Mouse (Mus musculus) olfactory bulb, adult 2 months (tissue): ENCODE measurements around the gene Nphp3. TPM values are rescaled to one million over a fixed set of nuclear protein-coding genes. Genes with fewer than 3 reads are reported as not detected.
A peak's percentile ranks its signal among the peaks of the same experiment; 100 is the strongest.

Experiments used
- H3K27ac ChIP-seq: fragments of 200-500 bp; 2 replicates; pipeline ENCODE4 v1.5.1; 2012; ENCODE audit warnings: low read depth, low read length; ENCODE audit not compliant: insufficient read depth
- H3K4me1 ChIP-seq: fragments of 200-500 bp; 2 replicates; pipeline ENCODE4 v1.6.1; 2012; ENCODE audit warnings: low read length; ENCODE audit not compliant: control insufficient read depth, insufficient read depth
- H3K4me3 ChIP-seq: fragments of 200-500 bp; 2 replicates; pipeline ENCODE4 v1.5.1; 2012; ENCODE audit warnings: mild to moderate bottlenecking, low read depth, low read length, moderate library complexity; ENCODE audit not compliant: insufficient read depth
- CTCF ChIP-seq: fragments of 200-500 bp; IDR thresholded peaks from 2 replicates; pipeline ENCODE4 v1.5.1; 2012; ENCODE audit warnings: low read depth, mild to moderate bottlenecking, low read length, moderate library complexity; ENCODE audit not compliant: insufficient read depth
- POLR2A ChIP-seq: fragments of 200-500 bp; IDR thresholded peaks from 2 replicates; pipeline ENCODE4 v1.6.1; 2012; ENCODE audit warnings: mild to moderate bottlenecking, low read depth, low read length, moderate library complexity; ENCODE audit not compliant: insufficient read depth
- WGBS: fragments of 180-500 bp; shearing (Covaris S2); methylation state at CpG from one replicate; pipeline ENCODE4 v1.1.7; 2018; 5-methylcytosine and 5-hydroxymethylcytosine counted together
- polyA plus RNA-seq: library from polyadenylated mRNA; stranded (reverse); fragments of >200 nt; gene quantifications from 2 replicates; pipeline ENCODE4 v1.2.4, GENCODE M21; 2012; ENCODE audit warnings: low replicate concordance; ENCODE audit not compliant: missing spikeins, insufficient read depth, insufficient read length

Nphp3 gene
- not detected in 2 replicates for polyA plus RNA-seq

DNA sequence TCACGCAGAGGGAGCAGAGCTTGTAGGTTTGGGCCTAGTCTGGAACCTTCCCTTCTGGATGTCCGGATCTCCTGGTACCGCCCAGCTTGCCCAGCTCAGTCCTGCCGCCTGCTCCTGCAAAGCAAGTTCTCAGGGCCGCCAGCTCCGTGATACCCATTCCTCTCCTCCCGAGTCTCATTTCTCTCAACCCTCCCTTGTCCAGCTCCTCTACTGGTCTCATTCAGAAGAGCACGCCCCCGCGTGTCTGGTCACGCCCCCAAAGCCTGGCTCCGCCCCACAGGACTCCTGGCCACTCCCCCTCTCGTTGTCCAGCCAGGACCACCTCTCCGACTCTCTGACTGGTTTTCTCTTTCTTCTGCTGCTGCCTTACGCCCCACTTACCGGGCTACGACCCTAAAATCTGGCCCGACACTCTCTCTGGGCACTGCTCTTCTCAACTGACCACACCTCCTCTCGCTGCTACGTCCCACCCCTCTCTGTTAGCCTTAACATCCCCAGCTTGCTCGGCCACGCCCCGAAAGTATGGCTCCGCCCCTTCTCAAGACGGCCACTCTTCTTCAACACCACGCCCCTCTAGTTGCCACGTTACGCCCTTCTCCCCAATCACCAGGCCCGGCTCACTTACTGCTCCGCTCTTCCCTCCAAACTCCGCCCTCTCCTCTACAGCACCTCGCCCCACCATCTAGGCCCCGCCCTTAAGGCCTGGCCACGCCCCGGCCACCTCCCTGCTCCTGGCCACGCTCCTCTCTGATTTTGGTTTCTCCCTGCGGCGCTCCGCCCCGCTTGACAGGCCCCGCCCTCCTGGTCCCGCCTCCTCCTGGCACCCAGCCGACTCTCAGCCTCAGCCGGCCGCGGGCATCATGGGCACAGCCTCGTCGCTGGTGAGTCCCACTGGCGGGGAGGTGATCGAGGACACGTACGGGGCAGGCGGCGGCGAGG, at the start of gene Nphp3:
TSS of gene Nphp3 (plus strand) at position 624 of the 939 bp plus-strand sequence.
- TF ChIP-seq CTCF (no peak), POLR2A (peak; percentile 30; the same call in 1 of the 2 replicates)
- WGBS = 1% methylated on average over 55 of the region's 55 CpGs
- 0 out of 2 replicates have a peak, but pooled peaks cover 6% of the 10 kb centered on the region for H3K4me1 ChIP-seq
- peak within 1 kb of the TSS; percentile 35; the same call in 1 of the 2 replicates for H3K27ac ChIP-seq
- peak within 1 kb of the TSS; percentile 71 for H3K4me3 ChIP-seq

DNA sequence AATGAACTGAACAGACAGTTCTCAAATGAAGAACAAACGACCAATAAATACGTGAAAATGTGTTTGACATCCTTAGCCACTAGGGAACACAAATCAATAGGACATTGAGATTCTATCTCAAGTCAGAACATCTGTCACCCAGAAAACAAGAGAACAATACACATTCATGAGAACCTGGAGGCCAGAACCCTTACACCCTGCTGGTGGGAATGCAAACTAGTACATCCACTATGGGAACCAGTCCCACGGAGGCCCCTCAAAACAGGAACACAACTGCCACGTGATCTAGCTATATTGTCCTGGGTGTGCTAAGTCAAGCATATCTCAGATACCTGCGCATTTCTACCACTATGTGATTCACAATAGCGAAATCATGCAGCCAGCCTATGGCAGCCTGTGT, 43.6 kb upstream of the Nphp3 start:
- TF ChIP-seq POLR2A (no peak), CTCF (no peak)
- Histone ChIP-seq H3K4me3 (no peak overlapping the region), H3K4me1 (no peaks in the 10 kb centered on the region), H3K27ac (no peak overlapping the region)
- 80% methylated on average over 6 of the region's 6 CpGs for WGBS

DNA sequence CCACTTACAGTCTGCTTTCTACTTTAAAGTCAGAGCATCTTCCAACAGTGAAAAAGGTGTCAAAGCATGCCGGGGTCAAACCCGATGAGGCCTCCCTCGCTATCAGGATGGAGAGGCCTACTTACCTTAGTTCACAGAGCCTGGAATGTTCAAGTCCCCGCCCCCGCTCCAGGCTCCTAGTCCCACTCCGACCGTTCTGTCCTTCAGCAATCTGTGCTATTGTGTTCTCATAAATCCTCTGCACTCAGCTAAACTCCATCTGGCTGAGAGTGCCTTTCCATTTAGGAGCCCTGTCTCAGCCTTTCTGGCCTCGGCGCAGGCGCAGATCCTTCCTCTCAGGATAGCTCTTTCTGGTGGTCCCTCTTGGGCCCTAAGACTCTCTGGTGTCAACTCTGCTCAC, 42.4 kb upstream of the Nphp3 start:
- H3K4me3 ChIP-seq = no peak overlapping the region
- no peak overlapping the region for H3K27ac ChIP-seq
- TF ChIP-seq POLR2A (no peak), CTCF (no peak)
- 82% methylated on average over 10 of the region's 10 CpGs for WGBS
- no peaks in the 10 kb centered on the region for H3K4me1 ChIP-seq

DNA sequence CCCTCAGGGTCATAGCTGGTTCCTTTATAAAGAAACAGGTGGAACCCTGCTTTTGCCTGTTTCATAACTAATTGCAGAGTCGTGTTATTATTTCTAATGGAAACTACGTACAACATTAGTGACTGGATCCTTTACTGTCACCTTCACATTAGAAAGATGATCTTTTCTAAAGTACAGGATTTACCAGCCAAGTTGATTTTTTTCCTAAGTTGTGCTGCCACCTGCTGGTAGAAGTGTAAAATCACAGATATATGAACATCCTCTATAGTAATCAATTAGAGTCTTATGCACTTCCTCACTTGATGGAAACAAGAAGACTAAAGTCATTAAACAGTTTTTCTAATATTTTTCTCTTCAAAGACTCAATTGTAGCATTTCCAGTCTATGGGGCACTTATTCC, 5.8 kb upstream of the Nphp3 start:
- no peak overlapping the region for H3K27ac ChIP-seq
- H3K4me1 ChIP-seq = no peaks in the 10 kb centered on the region
- TF ChIP-seq POLR2A (no peak), CTCF (no peak)
- 1% methylated on average over 2 of the region's 2 CpGs for WGBS
- no peak overlapping the region for H3K4me3 ChIP-seq

DNA sequence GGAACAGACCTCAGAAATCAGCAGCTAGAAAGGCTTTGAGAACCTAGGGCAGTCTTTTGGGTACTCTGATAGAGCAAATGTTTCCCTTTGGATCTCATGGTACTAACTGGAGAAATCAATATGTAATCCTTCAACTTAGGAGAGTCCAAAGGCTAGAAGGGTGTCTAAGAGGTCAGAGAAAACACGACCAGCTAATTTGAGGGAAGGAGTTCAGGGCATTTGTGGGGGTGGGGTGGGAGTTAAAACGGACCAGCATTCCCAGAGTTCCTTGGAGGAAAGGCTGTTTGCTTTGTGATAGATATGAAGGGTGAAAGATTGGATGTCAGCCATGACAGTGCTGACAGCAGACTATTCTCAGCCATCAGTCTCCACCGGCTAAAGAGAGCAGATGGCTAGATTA, 1.7 kb upstream of the Nphp3 start:
- Histone ChIP-seq H3K4me3 (no peak overlapping the region), H3K4me1 (0 out of 2 replicates have a peak, but pooled peaks cover 6% of the 10 kb centered on the region), H3K27ac (no peak overlapping the region)
- 73% methylated on average over 3 of the region's 3 CpGs for WGBS
- TF ChIP-seq CTCF (no peak), POLR2A (no peak)

DNA sequence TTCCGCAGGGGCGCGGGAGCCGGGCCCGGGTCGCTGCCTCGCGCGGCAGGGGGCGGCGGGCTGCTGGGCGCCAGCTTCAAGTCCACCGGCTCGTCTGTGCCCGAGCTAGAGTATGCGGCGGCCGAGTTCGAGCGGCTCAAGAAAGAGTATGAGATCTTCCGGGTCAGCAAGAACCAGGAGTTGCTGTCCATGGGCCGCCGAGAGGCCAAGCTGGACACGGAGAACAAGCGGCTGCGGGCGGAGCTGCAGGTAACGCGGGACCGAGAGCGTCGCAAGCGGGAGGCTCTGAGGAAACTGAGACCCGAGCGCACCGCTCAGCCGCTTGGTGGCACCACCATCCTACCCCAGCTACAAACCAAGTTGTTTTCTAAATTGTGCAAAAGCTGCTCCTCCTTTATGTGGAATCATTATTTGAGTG, 578 bp downstream of the Nphp3 start:
- H3K27ac ChIP-seq = peak overlapping the region; percentile 35; the same call in 1 of the 2 replicates
- H3K4me1 ChIP-seq = 0 out of 2 replicates have a peak, but pooled peaks cover 6% of the 10 kb centered on the region
- H3K4me3 ChIP-seq = peak overlapping the region; percentile 71
- 0% methylated on average over 37 of the region's 37 CpGs for WGBS
- peak; percentile 47; the same call in 1 of the 2 replicates for TF ChIP-seq CTCF
- TF ChIP-seq POLR2A = no peak

DNA sequence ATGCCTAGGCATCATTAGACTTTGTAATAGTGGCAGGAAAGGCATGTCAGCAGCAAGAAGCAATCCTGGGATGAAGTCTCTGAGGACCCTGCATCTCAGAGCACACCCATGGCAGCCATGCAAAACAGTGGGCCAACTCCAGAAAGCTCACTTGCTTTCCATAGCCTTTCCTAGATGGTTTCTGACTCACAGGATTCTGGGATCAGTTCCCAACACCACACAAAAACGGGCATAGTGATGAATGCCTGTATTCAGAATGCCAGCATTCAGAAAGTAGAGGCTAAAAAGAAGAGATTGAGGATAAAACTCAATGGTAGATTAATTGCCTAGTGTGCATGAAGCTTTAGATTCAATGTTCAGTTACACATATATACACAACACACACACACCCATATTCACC, 12.2 kb downstream of the Nphp3 start:
- Histone ChIP-seq H3K4me3 (no peak overlapping the region), H3K4me1 (no peaks in the 10 kb centered on the region), H3K27ac (no peak overlapping the region)
- WGBS = 43% methylated on average over 1 of the region's 1 CpGs
- TF ChIP-seq CTCF (no peak), POLR2A (no peak)

DNA sequence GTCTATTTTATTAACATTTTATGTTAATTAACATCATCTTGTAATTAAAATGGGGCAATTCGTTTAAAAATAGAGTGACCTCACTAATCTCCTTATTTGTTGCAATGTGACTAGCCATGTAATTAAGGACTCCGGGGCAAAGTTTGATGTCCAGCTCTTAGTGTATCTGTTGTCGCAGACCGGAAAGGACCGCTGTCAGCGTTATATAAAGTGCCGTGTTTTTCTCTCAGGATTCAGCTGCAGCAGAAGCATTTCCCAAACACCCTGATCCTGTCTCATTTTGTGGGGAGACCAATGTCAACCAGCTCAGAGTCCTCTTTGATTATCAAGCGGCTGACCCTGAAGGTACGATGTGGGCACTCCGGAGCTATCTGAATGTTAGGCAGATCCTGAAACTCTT, 18.7 kb downstream of the Nphp3 start:
- no peaks in the 10 kb centered on the region for H3K4me1 ChIP-seq

DNA sequence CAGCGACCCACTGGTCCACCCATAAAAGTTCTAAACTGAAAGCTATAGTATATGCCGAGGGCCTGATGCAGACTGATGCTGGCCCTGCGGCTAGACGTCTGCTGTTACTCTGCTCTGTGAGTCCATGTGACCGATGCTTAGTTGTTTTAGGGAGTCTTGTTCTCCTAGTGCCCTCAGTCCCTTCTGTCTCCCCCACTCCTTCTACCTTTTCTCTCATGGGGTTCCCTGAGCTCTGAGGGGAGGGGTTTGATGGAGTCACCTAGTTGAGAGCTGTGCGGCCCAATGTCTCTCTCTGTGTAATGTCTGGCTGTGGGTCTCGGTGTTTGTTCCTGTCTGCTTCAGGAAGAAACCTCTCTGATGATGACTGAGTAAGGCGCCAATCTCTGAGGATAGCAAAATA, 24.8 kb downstream of the Nphp3 start:
- Histone ChIP-seq H3K4me3 (no peak overlapping the region), H3K4me1 (no peaks in the 10 kb centered on the region), H3K27ac (no peak overlapping the region)
- whole genome bisulfite sequencing = 99% methylated on average over 8 of the region's 8 CpGs
- no peak for TF ChIP-seq POLR2A

More for the DNA sequence above, 18.7 kb downstream of the Nphp3 start:
- TF ChIP-seq CTCF = no peak
- TF ChIP-seq POLR2A = no peak
- H3K27ac ChIP-seq = no peak overlapping the region
- 92% methylated on average over 10 of the region's 10 CpGs for WGBS
- H3K4me3 ChIP-seq = no peak overlapping the region
